Mouse (Mus musculus) adrenal gland, postnatal 10 days (tissue): ENCODE data around the gene Fam71a. TPM values are rescaled to one million over a fixed set of nuclear protein-coding genes. Genes with fewer than 3 reads are reported as not detected.

ENCODE experiments used
- DNase-seq: peaks from one replicate; pipeline ENCODE4 v3.0.0; 2021; ENCODE audit warnings: mixed read lengths
- total RNA-seq, 2 experiments: library from RNA; stranded (reverse); gene quantifications; 2 replicates each; pipeline ENCODE4 v1.2.3; 2021

The Fam71a gene
- total RNA-seq, 2 experiments from 2014 or later = not detected

DNA sequence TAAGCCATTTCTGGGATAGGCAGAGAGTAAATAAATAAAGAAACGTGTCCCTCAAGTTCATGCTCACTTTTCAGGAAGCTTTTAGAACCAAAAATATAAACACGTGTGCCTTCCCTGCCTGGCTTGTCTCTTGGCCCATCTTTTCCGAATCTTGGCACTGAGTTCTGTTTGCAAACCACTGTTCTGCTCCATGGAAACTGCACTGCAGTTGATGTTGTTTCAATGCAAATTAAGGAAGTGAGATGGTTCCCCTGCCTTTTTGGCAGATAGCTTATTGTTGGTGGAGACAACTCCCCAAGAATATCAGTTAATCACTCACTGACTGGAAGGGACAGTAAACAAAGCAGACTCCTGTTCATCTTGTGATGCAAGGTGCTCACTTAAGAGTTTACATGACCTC, 41.9 kb downstream of the Fam71a start:
- no peak for DNase-seq

DNA sequence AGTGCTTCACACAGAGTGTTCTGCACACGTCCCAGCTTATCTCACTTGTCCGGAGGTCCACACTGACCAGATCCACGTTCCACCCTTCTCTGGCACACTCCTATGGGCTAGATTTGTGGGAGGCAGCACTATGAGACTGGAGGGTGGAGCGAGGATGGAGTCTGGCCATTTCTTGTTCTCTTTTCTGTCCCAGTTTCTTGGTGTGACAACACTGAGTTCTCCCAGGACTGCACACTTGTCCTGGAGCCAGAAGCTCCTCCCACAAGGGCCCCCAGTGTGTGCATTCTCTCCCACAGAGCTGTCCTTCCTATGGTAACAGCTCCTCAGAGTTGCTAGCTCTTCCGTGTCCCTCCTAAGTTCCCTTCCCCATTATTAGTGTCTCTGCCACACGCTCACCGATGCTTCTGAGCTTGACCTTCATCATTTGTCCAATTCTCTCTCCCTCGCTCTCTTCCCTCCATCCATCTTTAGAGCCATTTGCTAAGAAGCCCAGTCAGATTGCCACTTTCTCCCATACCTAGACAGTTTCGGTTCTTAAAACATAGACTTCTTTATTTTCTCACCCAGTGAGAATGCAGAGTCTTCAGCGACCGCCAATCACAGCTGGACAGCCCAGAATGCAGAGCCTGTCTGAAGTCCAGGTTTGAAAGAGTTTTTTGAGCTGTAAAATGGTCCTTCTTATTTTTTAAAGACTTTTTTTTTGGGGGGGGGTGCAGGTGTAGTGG, 48.9 kb downstream of the Fam71a start:
- peak; percentile 10 for DNase-seq

DNA sequence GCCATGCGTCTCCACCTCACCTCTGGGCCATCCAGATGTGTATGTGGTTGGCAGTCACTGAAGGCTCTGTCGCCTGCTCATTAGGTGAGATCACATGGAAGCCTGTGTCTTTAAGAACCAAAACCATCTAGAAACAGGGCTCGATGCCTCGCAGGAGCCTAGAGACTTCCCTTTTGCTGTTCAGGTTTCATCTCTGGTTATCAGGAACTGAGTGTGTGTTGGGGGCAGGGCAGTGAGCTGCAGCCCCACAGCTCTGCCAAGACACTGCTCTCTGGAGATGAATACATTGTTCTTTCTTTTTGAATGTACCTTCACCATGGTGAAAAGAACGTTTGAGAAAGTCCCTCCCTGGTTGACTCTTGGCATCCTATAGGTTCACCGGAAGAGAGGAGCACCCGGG, 49.7 kb downstream of the Fam71a start:
- no peak for DNase-seq

Other genes starting within 250 kb of the Fam71a start
- gene Angel2, start 239.7 kb downstream of the Fam71a start, total RNA-seq = 10 to 100 TPM; 43.4 to 49.8 TPM
- 1 to 10 TPM; 1.3 to 3.1 TPM for gene Vash2, start 185.5 kb downstream of the Fam71a start, total RNA-seq
- gene Flvcr1, start 138.7 kb downstream of the Fam71a start, total RNA-seq = 10 to 100 TPM; 18.1 to 24.0 TPM
- gene Spata45, start 128.2 kb downstream of the Fam71a start, total RNA-seq = not detected
- gene Tatdn3, start 101.9 kb downstream of the Fam71a start, total RNA-seq = 10 to 100 TPM; 20.4 to 34.7 TPM
- gene Nsl1, start 101.8 kb downstream of the Fam71a start, total RNA-seq = 1 to 10 TPM; 3.5 to 5.1 TPM
- gene Batf3, start 67.0 kb downstream of the Fam71a start, total RNA-seq = 1 to 10 TPM; 1.6 to 1.8 TPM
- gene Atf3, start 53.2 kb upstream of the Fam71a start, total RNA-seq = 1 to 10 TPM; 1.2 to 5.4 TPM
- gene Nenf, start 153.4 kb upstream of the Fam71a start, total RNA-seq = 10 to 100 TPM; 97.5 to 97.6 TPM
- gene Tmem206, start 161.1 kb upstream of the Fam71a start, total RNA-seq = 1 to 10 TPM; 5.8 to 6.7 TPM
- gene Ppp2r5a, start 238.5 kb upstream of the Fam71a start, total RNA-seq = 100 to 1,000 TPM; 225 TPM